Mouse (Mus musculus) heart, adult 2 months (tissue): ENCODE data around the gene Stat3. TPM values are rescaled to one million over a fixed set of nuclear protein-coding genes. Genes with fewer than 3 reads are reported as not detected.

ENCODE experiments used
- DNase-seq, 2 experiments: peaks; one replicate each; pipeline ENCODE4 v3.0.0; 2021
- H3K27ac ChIP-seq: fragments of 200-600 bp; 2 replicates; pipeline ENCODE4 v1.8.1; 2022
- H3K27me3 ChIP-seq: fragments of 200-500 bp; 2 replicates; pipeline ENCODE4 v1.6.1; 2012; ENCODE audit warnings: mild to moderate bottlenecking, low read length, inconsistent platforms, mixed read lengths; ENCODE audit not compliant: control insufficient read depth, insufficient read depth
- H3K36me3 ChIP-seq: fragments of 200-500 bp; 2 replicates; pipeline ENCODE4 v1.6.1; 2012; ENCODE audit warnings: low read length, inconsistent platforms; ENCODE audit not compliant: control insufficient read depth, insufficient read depth
- H3K4me1 ChIP-seq: fragments of 200-500 bp; 2 replicates; pipeline ENCODE4 v1.6.1; 2011; ENCODE audit warnings: low read length; ENCODE audit not compliant: control insufficient read depth, insufficient read depth
- H3K4me3 ChIP-seq: fragments of 200-600 bp; 2 replicates; pipeline ENCODE4 v1.8.1; 2022
- H3K79me2 ChIP-seq: fragments of 200-500 bp; replicated peaks from 2 replicates; pipeline ENCODE4 v1.6.1; 2012; ENCODE audit warnings: mild to moderate bottlenecking, inconsistent platforms, low read length, moderate library complexity, mixed read lengths; ENCODE audit not compliant: control insufficient read depth, insufficient read depth
- H3K9ac ChIP-seq: fragments of 200-500 bp; 2 replicates; pipeline ENCODE4 v1.6.1; 2012; ENCODE audit warnings: low read depth, mild to moderate bottlenecking, control low read depth, inconsistent platforms, low read length, mixed read lengths
- CTCF ChIP-seq: fragments of 200-600 bp; IDR thresholded peaks from 2 replicates; pipeline ENCODE4 v1.8.1; 2022; ENCODE audit warnings: antibody characterized with exemption, mild to moderate bottlenecking, moderate library complexity
- EP300 ChIP-seq: fragments of 200-500 bp; IDR thresholded peaks from 2 replicates; pipeline ENCODE4 v1.6.1; 2011; ENCODE audit warnings: low read depth, low read length, control low read depth; ENCODE audit not compliant: insufficient read depth
- POLR2A ChIP-seq: fragments of 200-500 bp; IDR thresholded peaks from 2 replicates; pipeline ENCODE4 v1.6.1; 2011; ENCODE audit warnings: mild to moderate bottlenecking, low read depth, low read length, control low read depth; ENCODE audit not compliant: insufficient read depth
- WGBS: fragments of 180-500 bp; shearing (Covaris S2); methylation state at CpG from one replicate; pipeline ENCODE4 v1.1.7; 2018; 5-methylcytosine and 5-hydroxymethylcytosine counted together
- intact Hi-C: fragments of 180-260 bp; cut with DNase I; formaldehyde crosslinking; loops from one replicate; pipeline ENCODE4 v1.15.1; 2025
- polyA plus RNA-seq: library from polyadenylated mRNA; depleted of rRNA; stranded (reverse); fragments of >200 nt; gene quantifications from 2 replicates; pipeline ENCODE4 v1.2.3, GENCODE M21; 2012
- total RNA-seq, 2 experiments: library from RNA; stranded (reverse); gene quantifications; 2 replicates each; pipeline ENCODE4 v1.2.3; 2021

Stat3 gene
- total and polyA plus RNA-seq, 3 experiments = 85.8 to 94.7 (median 93.0) TPM

- Histone ChIP-seq H3K4me3 (no peak overlapping the region; the same call in 1 of the 2 replicates), H3K27me3 (no peaks in the 10 kb centered on the region), H3K79me2 (no peaks in the 10 kb centered on the region; the same call in 1 of the 2 replicates), H3K27ac (peak overlapping the region; percentile 55), H3K9ac (no peak overlapping the region), H3K4me1 (peaks cover 24% of the 10 kb centered on the region), H3K36me3 (peaks cover 34% of the 10 kb centered on the region)
- WGBS = 35% methylated on average over 6 of the region's 6 CpGs
- no peak for DNase-seq
- intact Hi-C loops = loop anchor here (1.0 to 2.0 kb wide), 2 partner anchors 65 to 243 kb away; no protein-coding TSS in a partner anchor
- TF ChIP-seq CTCF (no peak), EP300 (no peak), POLR2A (no peak)
These were observed 18.7 kb upstream of the Stat3 start for GRCm38 (mm10) chr11:100957915-100958469.

GRCm38 (mm10) chr11:100957244-100957643, 17.9 kb upstream of the Stat3 start:
- TF ChIP-seq CTCF (peak; percentile 96), EP300 (peak; percentile 89; the same call in 1 of the 2 replicates), POLR2A (0 out of 2 replicates have a peak, but pooled peaks have one; percentile 17)
- Histone ChIP-seq H3K9ac (peak overlapping the region; percentile 36; the same call in 1 of the 2 replicates), H3K27ac (peak overlapping the region; percentile 55), H3K27me3 (no peaks in the 10 kb centered on the region), H3K79me2 (no peaks in the 10 kb centered on the region; the same call in 1 of the 2 replicates), H3K4me1 (peaks cover 19% of the 10 kb centered on the region), H3K36me3 (peaks cover 33% of the 10 kb centered on the region), H3K4me3 (no peak overlapping the region)
- intact Hi-C loops = loop anchor here (1.0 to 2.0 kb wide), 2 partner anchors 64 to 242 kb away; no protein-coding TSS in a partner anchor
- under 1% methylated on average over 5 of the region's 5 CpGs for WGBS
- DNase-seq = peak; percentile 86 to 96

- TF ChIP-seq POLR2A (no peak), CTCF (peak; percentile 61)
- H3K27ac ChIP-seq = no peak overlapping the region
- no peak overlapping the region for H3K4me3 ChIP-seq
- intact Hi-C loops = no loop called here
- WGBS = 100% methylated on average over 1 of the region's 1 CpGs
- no peaks in the 10 kb centered on the region for H3K79me2 ChIP-seq
- H3K4me1 ChIP-seq = peaks cover 5% of the 10 kb centered on the region; the same call in 1 of the 2 replicates
- no peak overlapping the region for H3K9ac ChIP-seq
- H3K27me3 ChIP-seq = no peaks in the 10 kb centered on the region
- 0 out of 2 replicates have a peak, but pooled peaks cover 2% of the 10 kb centered on the region for H3K36me3 ChIP-seq
- DNase-seq = no peak
These were observed 10.2 kb upstream of the Stat3 start for GRCm38 (mm10) chr11:100949540-100949939.

- H3K36me3 ChIP-seq = 0 out of 2 replicates have a peak, but pooled peaks cover 2% of the 10 kb centered on the region
- no peaks in the 10 kb centered on the region for H3K27me3 ChIP-seq
- no peak for DNase-seq
- intact Hi-C loops = no loop called here
- H3K4me3 ChIP-seq = no peak overlapping the region
- TF ChIP-seq POLR2A = no peak
- no peak for TF ChIP-seq EP300
- no peak for TF ChIP-seq CTCF
- no peak overlapping the region for H3K27ac ChIP-seq
- 42% methylated on average over 4 of the region's 4 CpGs for WGBS
- H3K4me1 ChIP-seq = peaks cover 5% of the 10 kb centered on the region; the same call in 1 of the 2 replicates
- no peaks in the 10 kb centered on the region for H3K79me2 ChIP-seq
- H3K9ac ChIP-seq = no peak overlapping the region
These were observed 9.0 kb upstream of the Stat3 start for GRCm38 (mm10) chr11:100948317-100948716.

- no peaks in the 10 kb centered on the region for H3K79me2 ChIP-seq
- intact Hi-C loops = no loop called here
- no peak for TF ChIP-seq POLR2A
- peak; percentile 61 for TF ChIP-seq CTCF
- H3K36me3 ChIP-seq = 0 out of 2 replicates have a peak, but pooled peaks cover 2% of the 10 kb centered on the region
- peaks cover 5% of the 10 kb centered on the region; the same call in 1 of the 2 replicates for H3K4me1 ChIP-seq
- no peak overlapping the region for H3K27ac ChIP-seq
- no peaks in the 10 kb centered on the region for H3K27me3 ChIP-seq
- no peak overlapping the region for H3K9ac ChIP-seq
- H3K4me3 ChIP-seq = no peak overlapping the region
- no peak for DNase-seq
These were observed 8.2 kb upstream of the Stat3 start for GRCm38 (mm10) chr11:100947548-100947947.

GRCm38 (mm10) chr11:100946862-100947261, 7.5 kb upstream of the Stat3 start:
- intact Hi-C loops = no loop called here
- 0 out of 2 replicates have a peak, but pooled peaks cover 2% of the 10 kb centered on the region for H3K36me3 ChIP-seq
- H3K4me1 ChIP-seq = peaks cover 1% of the 10 kb centered on the region; the same call in 1 of the 2 replicates
- no peaks in the 10 kb centered on the region for H3K79me2 ChIP-seq
- no peak overlapping the region for H3K9ac ChIP-seq
- no peak overlapping the region for H3K4me3 ChIP-seq
- TF ChIP-seq CTCF = no peak
- no peak for TF ChIP-seq POLR2A
- TF ChIP-seq EP300 = no peak
- H3K27me3 ChIP-seq = no peaks in the 10 kb centered on the region
- H3K27ac ChIP-seq = no peak overlapping the region
- DNase-seq = no peak
- 20% methylated on average over 4 of the region's 4 CpGs for WGBS
